Mouse (Mus musculus) stomach, postnatal 0 days (tissue): Measurements from ENCODE around the gene Olfr1512.

Source experiments
- CTCF ChIP-seq: IDR thresholded peaks from 2 replicates; pipeline ENCODE4 v1.5.1; 2016; ENCODE audit warnings: antibody characterized with exemption, low read depth, mild to moderate bottlenecking, moderate library complexity
- EP300 ChIP-seq: optimal IDR thresholded peaks from 2 replicates; pipeline ENCODE3; 2016; ENCODE audit warnings: antibody characterized with exemption

- TF ChIP-seq CTCF (peak; percentile 94), EP300 (no peak)
These were observed 40.0 kb downstream of the Olfr1512 start for GRCm38 (mm10) chr14:52338751-52339511.
